Mouse (Mus musculus): Measurements from ENCODE around the gene Sema3g. TPM values are rescaled to one million over a fixed set of nuclear protein-coding genes. Genes with fewer than 3 reads are reported as not detected.

Gene Sema3g
- total RNA-seq, 2 experiments from 2014 or later: 13.5 to 15.7 TPM

GRCm38 (mm10) chr14:31272164-31272563, 54.5 kb downstream of the Sema3g start:
- DNase-seq: peak; percentile 54 to 88

Other genes starting within 250 kb of the Sema3g start
- 10 to 100 TPM; 19.8 to 22.5 TPM for gene Glt8d1, start 216.5 kb upstream of the Sema3g start, total RNA-seq (2021)
- gene Spcs1, start 216.2 kb upstream of the Sema3g start, total RNA-seq (2021): 100 to 1,000 TPM; 132 to 138 TPM
- 10 to 100 TPM; 51.7 to 57.7 TPM for gene Pbrm1, start 198.7 kb upstream of the Sema3g start, total RNA-seq (2021)
- 10 to 100 TPM; 23.9 to 25.9 TPM for gene Gnl3, start 198.7 kb upstream of the Sema3g start, total RNA-seq (2021)
- 10 to 100 TPM; 74.5 to 87.4 TPM for gene Smim4, start 88.9 kb upstream of the Sema3g start, total RNA-seq (2021)
- 10 to 100 TPM; 19.2 TPM for gene Nt5dc2, start 86.8 kb upstream of the Sema3g start, total RNA-seq (2021)
- 10 to 100 TPM; 63.2 to 64.1 TPM for gene Stab1, start 49.2 kb upstream of the Sema3g start, total RNA-seq (2021)
- gene Tnnc1, start 9.5 kb upstream of the Sema3g start, total RNA-seq (2021): 1,000 to 10,000 TPM; 5,748 to 6,764 TPM
- 100 to 1,000 TPM; 118 to 119 TPM for gene Nisch, start 914 bp upstream of the Sema3g start, total RNA-seq (2021)
- 1 to 10 TPM; 4.2 to 5.1 TPM for gene Phf7, start 33.5 kb downstream of the Sema3g start, total RNA-seq (2021)
- gene Bap1, start 33.6 kb downstream of the Sema3g start, total RNA-seq (2021): 10 to 100 TPM; 42.4 to 45.3 TPM
- under 1 TPM; 0.02 to 0.23 TPM for gene Dnah1, start 106.0 kb downstream of the Sema3g start, total RNA-seq (2021)
- 10 to 100 TPM; 32.4 to 33.2 TPM for gene Capn7, start 118.8 kb downstream of the Sema3g start, total RNA-seq (2021)
- 10 to 100 TPM; 60.0 to 60.9 TPM for gene Sh3bp5, start 218.2 kb downstream of the Sema3g start, total RNA-seq (2021)